Mouse (Mus musculus): ENCODE data around the gene Irf2bp2.

Gene Irf2bp2

DNA sequence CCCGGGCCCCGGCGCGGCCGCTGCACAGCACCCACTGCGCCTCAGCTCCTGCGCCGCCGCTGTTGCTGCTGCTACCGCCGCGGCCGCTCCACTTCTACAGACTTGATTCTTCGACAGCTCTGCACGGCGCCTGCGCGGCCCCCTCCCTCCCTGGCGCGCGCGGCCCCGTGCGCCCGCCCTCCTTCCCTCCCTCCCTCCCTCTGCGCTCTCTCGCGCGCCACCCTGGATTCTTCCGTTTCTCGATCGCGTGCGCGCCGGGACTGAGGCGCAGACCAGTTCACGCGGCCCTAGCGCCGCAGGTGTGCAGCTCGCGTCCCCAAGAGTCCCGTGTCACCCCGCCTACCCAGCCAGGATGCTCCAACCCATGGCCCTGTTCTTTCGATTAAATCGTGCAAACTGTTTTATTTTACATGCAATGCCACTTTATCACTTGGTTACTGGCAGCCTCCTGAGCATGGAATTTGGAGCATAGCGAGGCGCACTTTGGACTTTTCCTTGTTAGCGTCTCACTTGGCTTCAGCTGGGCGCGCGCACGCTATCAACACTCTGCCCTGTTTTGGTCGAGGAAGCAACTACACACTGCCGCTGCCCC, at the start of gene Irf2bp2:
Gene Irf2bp2, minus strand, starts transcription at position 98 of the 592 bp plus-strand sequence.
- CTCF ChIA-PET, result interaction anchor here (0.6 to 1.4 kb wide), 5 partner anchors 28 to 382 kb away, joined by 3 to 11 read pairs (median 3); no protein-coding TSS in a partner anchor
- POLR2A ChIA-PET, result interaction anchor here (0.5 to 6.9 kb wide), 57 partner anchors 9 to 1046 kb away, joined by 3 to 137 read pairs (median 4); partner anchors contain the start of genes Rbm34 (in 2 of the 4) and Tomm20 (in 2 of the 4)

DNA sequence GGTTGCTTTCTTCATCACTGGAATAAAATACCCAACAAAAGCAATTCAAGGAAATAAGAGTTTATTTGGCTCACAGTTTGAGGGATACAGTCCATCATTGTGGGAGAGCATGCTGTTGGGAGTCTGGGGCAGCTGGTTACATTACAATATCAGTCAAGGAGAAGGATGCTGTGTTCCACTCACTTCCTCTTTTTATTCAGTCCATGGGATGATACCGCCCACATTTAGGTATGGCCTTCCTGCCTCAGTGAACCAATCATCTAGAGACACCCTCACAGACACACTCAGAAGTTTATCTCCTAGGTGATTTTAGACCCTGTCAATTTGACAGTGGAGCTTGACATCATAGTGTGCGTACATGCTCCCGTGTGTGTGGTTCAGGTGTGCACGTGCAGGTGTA, 48.9 kb upstream of the Irf2bp2 start:
- ChIA-PET CTCF (no interaction called here), POLR2A (interaction anchor here in 1 of 4 experiments (1.6 kb wide), 1 partner anchor 48 kb away, joined by 3 read pairs; the partner anchor contains the start of gene Irf2bp2)

- POLR2A ChIA-PET, result interaction anchor here in 1 of 4 experiments (0.9 kb wide), 1 partner anchor 17 kb away, joined by 3 read pairs; no protein-coding TSS in a partner anchor
- CTCF ChIA-PET, result interaction anchor here in 2 of 4 experiments (0.6 kb wide), 2 partner anchors 61 to 80 kb away, joined by 3 to 4 read pairs; no protein-coding TSS in a partner anchor
Observed at GRCm38 (mm10) chr8:126641568-126642295, 47.9 kb upstream of the Irf2bp2 start.

GRCm38 (mm10) chr8:126639161-126639560, 45.4 kb upstream of the Irf2bp2 start:
- CTCF ChIA-PET, result interaction anchor here in 1 of 4 experiments (1.2 kb wide), 1 partner anchor 16 kb away, joined by 3 read pairs; no protein-coding TSS in a partner anchor

GRCm38 (mm10) chr8:126638027-126638426, 44.2 kb upstream of the Irf2bp2 start:
- CTCF ChIA-PET, result interaction anchor here in 1 of 4 experiments (0.6 kb wide), 1 partner anchor 186 kb away, joined by 8 read pairs; no protein-coding TSS in a partner anchor
- POLR2A ChIA-PET, result interaction anchor here in 1 of 4 experiments (0.7 to 1.3 kb wide), 3 partner anchors 23 to 34 kb away, joined by 3 to 8 read pairs (median 3); no protein-coding TSS in a partner anchor

More at GRCm38 (mm10) chr8:126639161-126639560, 45.4 kb upstream of the Irf2bp2 start:
- POLR2A ChIA-PET, result no interaction called here

DNA sequence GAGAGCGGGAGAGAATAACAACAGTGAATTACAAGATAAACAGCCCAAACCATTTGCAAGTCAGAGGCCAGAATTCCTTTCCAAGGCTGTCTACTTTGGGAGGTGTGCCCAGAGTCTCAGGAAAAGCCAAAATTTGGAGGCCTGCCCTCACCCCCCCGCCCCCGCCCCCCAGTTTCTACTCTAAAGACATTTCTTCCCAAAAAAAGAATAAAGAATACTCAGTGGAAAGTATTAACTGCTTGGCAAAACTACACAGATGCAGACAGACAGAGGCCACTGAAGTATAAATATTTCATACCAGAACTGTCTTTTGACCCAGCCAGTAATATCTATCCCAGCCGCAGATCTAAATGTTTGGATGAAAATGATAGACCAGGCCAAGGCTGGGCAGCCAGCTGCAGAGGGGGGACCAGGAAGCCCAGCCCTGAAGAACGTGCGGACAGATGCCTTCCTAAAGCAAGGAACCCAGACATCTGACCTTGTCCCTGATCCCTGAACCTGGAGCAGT, 40.8 kb upstream of the Irf2bp2 start:
- CTCF ChIA-PET, result no interaction called here
- POLR2A ChIA-PET, result no interaction called here

GRCm38 (mm10) chr8:126628616-126629015, 34.8 kb upstream of the Irf2bp2 start:
- POLR2A ChIA-PET, result interaction anchor here in 1 of 4 experiments (0.9 kb wide), 1 partner anchor 47 kb away, joined by 3 read pairs; no protein-coding TSS in a partner anchor
- CTCF ChIA-PET, result no interaction called here

DNA sequence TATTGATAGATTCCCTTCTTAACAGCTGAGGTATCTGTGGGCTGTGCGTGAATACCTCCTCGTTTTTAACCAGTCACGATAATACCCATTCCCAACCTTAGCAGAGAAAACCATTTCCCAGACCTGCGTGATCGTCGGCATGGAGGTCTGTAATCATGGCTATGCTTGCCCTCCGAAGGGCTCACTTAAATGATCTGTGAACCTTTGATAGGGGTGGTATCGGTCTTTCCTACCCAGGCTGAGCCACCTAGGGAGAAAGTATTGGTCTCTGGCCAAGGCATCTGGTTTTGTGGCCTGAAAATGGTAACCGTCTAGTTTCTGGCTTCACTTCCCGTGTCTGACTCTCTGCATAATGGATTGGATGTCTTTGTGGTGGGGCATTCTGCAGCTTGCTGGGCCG, 32.6 kb upstream of the Irf2bp2 start:
- ChIA-PET POLR2A (interaction anchor here in 3 of 4 experiments (0.5 to 1.3 kb wide), 3 partner anchors 24 to 320 kb away, joined by 3 to 6 read pairs (median 3); no protein-coding TSS in a partner anchor), CTCF (no interaction called here)

DNA sequence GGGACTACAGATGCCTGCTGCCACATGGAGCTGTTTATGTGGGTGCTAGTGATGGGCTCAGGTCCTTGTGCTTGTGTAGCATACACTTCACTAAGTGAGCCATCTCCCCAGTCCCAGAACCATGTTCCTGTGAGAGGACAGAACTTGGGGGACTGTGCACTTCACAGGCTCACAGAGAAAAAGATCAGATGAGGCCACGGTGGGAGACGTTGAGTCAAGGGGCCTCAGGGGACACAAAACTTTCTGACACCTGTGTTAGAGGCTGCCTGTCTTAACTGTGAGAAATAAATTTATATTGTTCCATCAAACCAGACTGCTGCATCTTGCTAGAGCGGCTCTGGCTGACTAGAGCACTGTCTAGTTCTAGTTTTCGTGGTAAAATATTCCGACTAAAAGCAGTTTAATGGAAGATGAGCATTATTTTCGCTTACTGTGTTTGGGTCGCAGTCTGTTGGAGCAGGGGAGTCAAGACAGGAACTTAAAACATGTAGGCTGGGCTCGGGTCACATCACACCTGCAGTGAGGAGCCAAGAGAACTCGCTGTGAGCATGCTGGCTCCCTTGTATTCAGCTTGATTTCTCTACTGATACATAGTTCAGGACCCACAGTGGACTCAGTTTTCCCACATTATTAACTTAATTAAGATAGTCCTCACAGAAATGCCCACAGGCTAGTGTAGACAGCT, 28.5 kb upstream of the Irf2bp2 start:
- POLR2A ChIA-PET, result interaction anchor here in 3 of 4 experiments (0.6 to 0.9 kb wide), 5 partner anchors 44 to 1410 kb away, joined by 3 read pairs; no protein-coding TSS in a partner anchor

GRCm38 (mm10) chr8:126620721-126621120, 26.9 kb upstream of the Irf2bp2 start:
- POLR2A ChIA-PET, result no interaction called here
- CTCF ChIA-PET, result no interaction called here

More for the DNA sequence above, 28.5 kb upstream of the Irf2bp2 start:
- CTCF ChIA-PET, result no interaction called here

- ChIA-PET POLR2A (interaction anchor here in 1 of 4 experiments (1.2 kb wide), 1 partner anchor 9 kb away, joined by 5 read pairs; no protein-coding TSS in a partner anchor), CTCF (no interaction called here)
Observed at GRCm38 (mm10) chr8:126619487-126619886, 25.7 kb upstream of the Irf2bp2 start.

- POLR2A ChIA-PET, result interaction anchor here in 1 of 4 experiments (1.3 kb wide), 1 partner anchor 26 kb away, joined by 4 read pairs; no protein-coding TSS in a partner anchor
- CTCF ChIA-PET, result no interaction called here
Observed at GRCm38 (mm10) chr8:126617665-126618064, 23.9 kb upstream of the Irf2bp2 start.

DNA sequence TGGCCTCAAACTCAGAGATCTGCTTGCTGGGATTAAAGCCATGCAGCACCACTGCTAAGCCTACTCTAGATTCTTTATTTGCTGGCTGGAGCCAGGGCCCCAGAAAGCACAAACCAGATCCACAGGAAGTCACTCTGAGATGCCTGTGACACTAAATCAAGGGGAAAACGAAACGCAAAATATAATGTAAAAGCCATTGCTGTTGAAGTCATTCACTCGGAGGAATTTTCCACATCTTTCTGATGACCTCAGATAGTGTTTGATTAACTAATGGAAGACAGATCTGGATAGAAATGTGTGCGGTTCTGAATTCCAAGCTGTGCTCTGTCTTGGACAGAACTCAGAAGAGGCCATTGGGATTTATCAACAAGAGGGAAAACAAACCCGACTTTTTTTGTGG, 22.9 kb upstream of the Irf2bp2 start:
- ChIA-PET CTCF (no interaction called here), POLR2A (interaction anchor here in 1 of 4 experiments (1.3 to 4.1 kb wide), 3 partner anchors 16 to 25 kb away, joined by 4 to 31 read pairs (median 9); partner anchors contain the start of gene Irf2bp2)

DNA sequence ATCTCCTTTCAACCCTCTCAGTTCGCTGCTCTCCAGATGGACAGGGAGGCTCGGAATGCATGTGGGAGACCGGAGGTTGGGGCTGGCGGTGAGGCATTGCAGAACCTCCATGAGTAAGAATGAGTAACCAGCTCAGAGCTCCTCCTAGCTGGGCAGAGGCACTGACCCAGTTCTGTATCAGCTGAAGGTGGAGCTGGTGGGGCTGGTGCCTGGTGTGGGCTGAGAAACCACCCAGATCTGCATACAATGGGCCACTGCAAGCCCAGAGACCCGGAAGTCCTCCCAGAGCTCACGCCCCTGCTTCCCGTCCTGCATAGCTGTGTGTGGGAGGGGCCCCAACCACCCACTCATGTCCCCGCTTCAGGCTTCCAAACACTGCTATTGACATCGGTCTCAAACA, 22.0 kb upstream of the Irf2bp2 start:
- CTCF ChIA-PET, result no interaction called here
- POLR2A ChIA-PET, result interaction anchor here in 1 of 4 experiments (1.0 to 4.1 kb wide), 4 partner anchors 15 to 223 kb away, joined by 3 to 31 read pairs (median 6); partner anchors contain the start of gene Irf2bp2

DNA sequence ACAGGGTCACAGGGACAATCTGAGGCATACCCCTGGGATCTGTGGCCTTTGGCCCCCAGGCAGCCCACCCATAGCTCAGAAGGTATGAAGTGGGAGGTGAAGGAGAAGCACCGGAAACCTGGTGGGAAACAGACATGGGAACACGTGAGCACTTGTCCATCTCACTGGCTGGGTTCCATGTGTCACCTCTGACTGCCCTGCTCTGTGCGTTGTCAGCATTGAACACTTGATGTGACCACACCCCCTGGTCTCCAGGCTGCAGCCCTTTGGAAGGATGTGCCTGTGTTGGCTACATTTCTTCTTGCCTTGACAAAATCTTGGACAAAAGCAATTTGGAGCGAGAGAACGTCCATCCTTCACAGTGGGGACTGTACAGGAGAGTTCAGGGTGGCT, 20.9 kb upstream of the Irf2bp2 start:
- CTCF ChIA-PET, result interaction anchor here in 1 of 4 experiments (0.6 kb wide), 1 partner anchor 26 kb away, joined by 3 read pairs; no protein-coding TSS in a partner anchor

DNA sequence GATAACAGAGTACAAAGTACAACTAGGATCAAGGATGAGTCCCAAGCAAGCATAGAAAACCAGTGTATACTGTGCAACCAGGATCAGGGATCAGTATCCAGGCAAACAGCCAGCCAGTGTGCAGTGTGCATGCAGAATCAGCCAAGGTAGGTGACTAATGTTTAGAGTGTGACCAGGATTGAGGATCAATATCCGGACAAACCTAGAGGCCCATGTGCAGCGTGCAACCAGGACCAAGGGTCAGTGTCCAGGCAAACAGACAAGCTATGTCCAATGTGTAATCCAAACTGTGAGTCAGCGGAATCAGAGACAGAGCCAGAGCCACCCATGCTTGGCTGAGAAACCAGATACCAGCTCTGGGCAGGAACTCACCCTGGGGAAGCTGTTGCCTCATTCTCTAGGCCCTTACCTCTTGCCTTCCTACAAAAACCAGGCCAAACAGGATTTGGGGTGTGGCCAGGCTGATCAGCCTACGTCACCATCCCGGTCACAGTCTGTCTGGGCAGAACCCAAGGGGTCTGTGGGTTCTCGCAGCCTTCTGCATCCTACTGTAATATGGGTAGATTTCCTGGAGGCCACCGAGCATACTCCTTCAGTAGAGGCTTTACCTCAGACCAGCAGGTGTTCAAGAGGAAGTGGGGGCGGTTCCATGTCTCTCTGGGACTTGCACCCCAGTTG, 20.4 kb upstream of the Irf2bp2 start:
- POLR2A ChIA-PET, result interaction anchor here in 1 of 4 experiments (3.0 to 4.1 kb wide), 2 partner anchors 13 to 19 kb away, joined by 9 to 31 read pairs; partner anchors contain the start of gene Irf2bp2
- CTCF ChIA-PET, result no interaction called here

More for the DNA sequence above, 20.9 kb upstream of the Irf2bp2 start:
- POLR2A ChIA-PET, result interaction anchor here in 1 of 4 experiments (3.0 to 4.1 kb wide), 2 partner anchors 14 to 19 kb away, joined by 9 to 31 read pairs; partner anchors contain the start of gene Irf2bp2

- ChIA-PET POLR2A (interaction anchor here in 2 of 4 experiments (0.9 to 4.1 kb wide), 2 partner anchors 17 to 18 kb away, joined by 5 to 31 read pairs; partner anchors contain the start of gene Irf2bp2 (in 1 of the 2)), CTCF (no interaction called here)
Observed at GRCm38 (mm10) chr8:126613143-126613542, 19.4 kb upstream of the Irf2bp2 start.

DNA sequence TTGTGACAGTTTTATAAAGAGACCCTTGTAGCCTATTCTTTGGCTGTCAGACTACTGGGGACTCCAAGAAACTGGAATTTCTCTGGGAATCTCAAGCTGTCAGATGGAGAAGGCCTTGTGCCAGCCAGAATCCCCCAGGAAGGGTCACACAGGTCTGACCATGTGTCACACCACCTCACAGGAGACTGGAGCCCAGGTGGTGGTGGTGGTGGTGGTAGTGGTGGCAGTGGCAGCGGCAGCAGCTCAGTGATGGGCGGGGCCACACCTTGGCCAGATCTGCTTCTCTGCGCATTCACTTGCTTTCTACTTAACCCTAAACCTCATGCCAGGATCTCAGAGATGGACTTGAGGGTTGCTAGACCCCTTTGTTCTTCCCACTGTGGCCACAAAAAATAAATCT, 19.0 kb upstream of the Irf2bp2 start:
- ChIA-PET POLR2A (interaction anchor here in 2 of 4 experiments (0.9 to 4.1 kb wide), 2 partner anchors 17 kb away, joined by 5 to 31 read pairs; partner anchors contain the start of gene Irf2bp2 (in 1 of the 2)), CTCF (no interaction called here)

All from embryonic stem cell, embryonic (primary cell).